Mouse (Mus musculus): ENCODE data around the gene Gm17304.

DNA sequence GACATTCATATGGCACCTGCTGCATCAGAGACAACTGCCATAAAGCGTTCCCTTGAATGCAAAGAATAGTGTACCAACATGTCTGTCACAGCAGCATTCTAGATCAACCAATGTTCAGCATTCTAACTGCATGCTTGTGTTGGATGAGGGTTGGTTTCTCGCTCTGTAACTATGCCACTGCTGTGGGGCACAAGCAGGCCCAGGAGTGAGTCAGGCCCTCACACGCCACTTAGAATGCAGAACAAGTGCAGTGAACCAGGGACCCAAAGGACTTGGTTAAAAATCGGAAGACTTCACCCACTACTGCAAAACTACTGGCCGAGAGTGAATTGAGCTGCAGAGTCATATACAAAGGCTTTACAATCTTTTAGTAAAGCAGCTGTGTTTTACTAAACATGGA lies 13.3 kb downstream of the Gm17304 start:
- TF ChIP-seq EP300 (IDR thresholded peaks at IDR 0.05; ENCODE audit: insufficient read depth, low read depth, low read length) (no peak), POLR2A (IDR thresholded peaks at IDR 0.05; ENCODE audit: insufficient read depth, low read length) (no peak), CTCF (IDR thresholded peaks at IDR 0.05; ENCODE audit: low read depth, low read length) (no peak)

Data from ES-Bruce4 (cell line).